Mouse (Mus musculus) forebrain, embryonic 15.5 days (tissue): Measurements from ENCODE around the gene Supt3. TPM values are rescaled to one million over a fixed set of nuclear protein-coding genes. Genes with fewer than 3 reads are reported as not detected.

Source experiments
- ATAC-seq: fragments of 200-750 bp; cut with Nextera tagmentation; replicated peaks from 2 replicates; pipeline ENCODE4 v1.8.0; 2017; ENCODE audit warnings: mild to moderate bottlenecking, moderate TSS enrichment, moderate library complexity
- H3K27ac ChIP-seq: fragments of 300-500 bp; sonication (generic); replicated peaks from 2 replicates; pipeline ENCODE4 v1.5.1; 2015; ENCODE audit warnings: mild to moderate bottlenecking, inconsistent platforms
- H3K27me3 ChIP-seq: fragments of 300-500 bp; sonication (generic); 2 replicates; pipeline ENCODE4 v1.6.1; 2015; ENCODE audit warnings: inconsistent platforms
- H3K36me3 ChIP-seq: fragments of 300-500 bp; sonication (generic); 2 replicates; pipeline ENCODE4 v1.6.1; 2015; ENCODE audit warnings: mild to moderate bottlenecking, inconsistent platforms
- H3K4me1 ChIP-seq: fragments of 300-500 bp; sonication (generic); 2 replicates; pipeline ENCODE4 v1.6.1; 2015; ENCODE audit warnings: inconsistent platforms
- H3K4me2 ChIP-seq: fragments of 300-500 bp; sonication (generic); replicated peaks from 2 replicates; pipeline ENCODE4 v1.6.1; 2015; ENCODE audit warnings: mild to moderate bottlenecking, inconsistent platforms
- H3K4me3 ChIP-seq: fragments of 300-500 bp; sonication (generic); 2 replicates; pipeline ENCODE4 v1.5.1; 2015; ENCODE audit warnings: mild to moderate bottlenecking, inconsistent platforms
- H3K9ac ChIP-seq: fragments of 300-500 bp; sonication (generic); replicated peaks from 2 replicates; pipeline ENCODE4 v1.6.1; 2015; ENCODE audit warnings: mild to moderate bottlenecking, inconsistent platforms
- H3K9me3 ChIP-seq: fragments of 300-500 bp; sonication (generic); 2 replicates; pipeline ENCODE4 v1.6.1; 2016; ENCODE audit warnings: inconsistent platforms
- WGBS: fragments of 180-500 bp; shearing (Covaris S2); methylation state at CpG from one replicate; pipeline ENCODE4 v1.1.7; 2015; ENCODE audit warnings: mixed read lengths; 5-methylcytosine and 5-hydroxymethylcytosine counted together
- polyA plus RNA-seq: library from polyadenylated mRNA; unstranded; fragments of >200 nt; fragmentation: Nextera tagmentation; extraction: Ambion mirVana; gene quantifications from 2 replicates; pipeline ENCODE4 v1.2.1, GENCODE M21; 2015

Gene Supt3
- polyA plus RNA-seq, 1 experiment from 2014 or later: 19.7 TPM

GRCm38 (mm10) chr17:45004477-45005170 is 227.7 kb downstream of the Supt3 start:
- WGBS: 88% methylated on average over 13 of the region's 13 CpGs
- Histone ChIP-seq H3K9ac (no peak overlapping the region), H3K27me3 (no peaks in the 10 kb centered on the region), H3K36me3 (no peaks in the 10 kb centered on the region), H3K4me1 (no peaks in the 10 kb centered on the region), H3K4me2 (no peak overlapping the region), H3K27ac (no peak overlapping the region), H3K4me3 (no peak overlapping the region), H3K9me3 (no peaks in the 10 kb centered on the region)
- no peak for ATAC-seq

DNA sequence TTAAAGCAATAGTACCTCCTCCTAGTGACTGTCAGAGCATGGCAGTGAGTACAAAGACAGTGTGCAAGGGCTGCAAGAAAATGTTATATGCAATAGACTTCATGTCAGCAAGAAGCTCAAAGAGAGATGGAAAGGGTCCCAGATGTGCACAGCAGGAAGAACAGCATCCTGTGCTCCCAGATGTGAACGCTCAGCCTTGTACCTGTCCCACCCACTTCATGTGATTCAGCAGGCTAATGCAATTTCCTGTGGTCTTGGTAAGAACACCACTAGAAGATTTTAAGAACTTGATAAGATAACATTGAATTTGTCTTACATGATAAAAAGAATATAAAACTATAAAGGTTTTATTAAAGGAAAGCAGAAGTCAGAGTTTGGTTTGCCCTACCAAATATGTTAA is 230.5 kb downstream of the Supt3 start:
- no peaks in the 10 kb centered on the region for H3K27me3 ChIP-seq
- H3K9me3 ChIP-seq: no peaks in the 10 kb centered on the region
- H3K4me2 ChIP-seq: no peak overlapping the region
- no peaks in the 10 kb centered on the region for H3K4me1 ChIP-seq
- no peak overlapping the region for H3K27ac ChIP-seq
- no peak overlapping the region for H3K4me3 ChIP-seq
- ATAC-seq: no peak
- H3K9ac ChIP-seq: no peak overlapping the region
- 86% methylated on average over 1 of the region's 1 CpGs for WGBS
- no peaks in the 10 kb centered on the region for H3K36me3 ChIP-seq

- H3K4me3 ChIP-seq: no peak overlapping the region
- WGBS: 68% methylated on average over 4 of the region's 4 CpGs
- H3K27me3 ChIP-seq: no peaks in the 10 kb centered on the region
- H3K9ac ChIP-seq: no peak overlapping the region
- H3K4me1 ChIP-seq: no peaks in the 10 kb centered on the region
- no peak overlapping the region for H3K4me2 ChIP-seq
- H3K27ac ChIP-seq: no peak overlapping the region
- no peaks in the 10 kb centered on the region for H3K36me3 ChIP-seq
- H3K9me3 ChIP-seq: no peaks in the 10 kb centered on the region
- no peak for ATAC-seq
Measured at GRCm38 (mm10) chr17:45008663-45009062, 231.7 kb downstream of the Supt3 start.

- Histone ChIP-seq H3K4me3 (no peak overlapping the region), H3K4me1 (no peaks in the 10 kb centered on the region), H3K9me3 (no peaks in the 10 kb centered on the region), H3K4me2 (no peak overlapping the region), H3K36me3 (no peaks in the 10 kb centered on the region), H3K27me3 (no peaks in the 10 kb centered on the region), H3K9ac (no peak overlapping the region), H3K27ac (no peak overlapping the region)
- no peak for ATAC-seq
- 93% methylated on average over 2 of the region's 2 CpGs for WGBS
Measured at GRCm38 (mm10) chr17:45010409-45010808, 233.5 kb downstream of the Supt3 start.

DNA sequence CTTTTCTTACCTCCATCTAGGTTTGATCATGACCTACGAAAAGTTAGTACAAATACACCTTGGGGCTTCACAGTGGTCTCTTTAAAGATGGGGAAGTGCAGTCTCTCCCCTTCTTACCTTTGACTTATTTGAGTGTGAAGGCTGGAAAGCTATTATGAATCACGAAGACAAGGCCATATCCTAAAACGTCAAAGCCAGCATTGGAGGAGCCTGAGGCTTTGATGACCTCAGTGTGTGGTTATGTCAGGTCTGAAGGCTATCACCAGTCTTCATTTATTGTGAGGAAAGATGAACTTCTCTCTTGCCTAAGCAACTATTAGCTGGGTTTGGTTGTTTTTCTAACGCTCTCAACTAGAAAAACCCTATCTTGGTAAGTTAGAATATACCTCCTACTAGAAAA is 239.8 kb downstream of the Supt3 start:
- 88% methylated on average over 4 of the region's 4 CpGs for WGBS

DNA sequence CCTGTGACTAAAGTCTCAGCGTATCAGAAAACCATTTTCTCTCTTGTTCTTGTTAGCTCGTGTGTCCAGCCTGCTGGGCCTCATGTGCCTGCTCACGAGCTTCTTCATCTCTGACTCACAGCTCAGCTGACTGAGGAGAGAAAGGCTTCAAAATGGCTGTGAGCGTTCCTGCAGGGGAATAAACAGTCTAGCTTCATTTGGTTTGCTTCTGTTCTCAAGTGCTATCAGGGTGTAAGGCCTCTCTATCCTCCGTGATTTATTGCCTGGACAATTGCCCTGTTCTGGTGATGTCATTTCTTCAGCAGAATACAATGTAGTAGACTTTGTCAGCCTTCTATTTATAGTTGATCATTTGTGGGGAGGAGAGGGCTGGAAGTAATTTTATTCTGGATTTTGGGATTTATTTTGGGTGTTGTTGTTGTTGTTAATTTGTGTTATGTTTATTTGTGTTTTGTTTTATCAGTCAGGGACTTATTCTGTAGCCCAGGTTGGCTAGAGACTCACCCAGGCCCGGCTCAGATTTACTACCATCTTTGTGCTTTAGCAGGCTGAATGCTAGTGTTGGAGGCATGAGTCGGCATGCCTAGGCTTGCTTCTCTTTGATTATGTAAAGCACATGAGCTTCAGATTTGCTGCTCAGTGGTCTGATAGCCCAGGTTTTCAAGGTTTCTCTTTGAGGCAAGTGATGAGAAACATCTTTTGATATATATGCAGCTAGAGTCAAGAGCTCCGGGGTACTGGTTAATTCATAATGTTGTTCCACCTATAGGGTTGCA is 243.4 kb downstream of the Supt3 start:
- H3K4me3 ChIP-seq: no peak overlapping the region

More for the DNA sequence above, 239.8 kb downstream of the Supt3 start:
- Histone ChIP-seq H3K4me3 (no peak overlapping the region), H3K36me3 (no peaks in the 10 kb centered on the region), H3K4me1 (no peaks in the 10 kb centered on the region), H3K4me2 (no peak overlapping the region), H3K9me3 (no peaks in the 10 kb centered on the region), H3K9ac (no peak overlapping the region), H3K27me3 (no peaks in the 10 kb centered on the region), H3K27ac (no peak overlapping the region)
- ATAC-seq: no peak

DNA sequence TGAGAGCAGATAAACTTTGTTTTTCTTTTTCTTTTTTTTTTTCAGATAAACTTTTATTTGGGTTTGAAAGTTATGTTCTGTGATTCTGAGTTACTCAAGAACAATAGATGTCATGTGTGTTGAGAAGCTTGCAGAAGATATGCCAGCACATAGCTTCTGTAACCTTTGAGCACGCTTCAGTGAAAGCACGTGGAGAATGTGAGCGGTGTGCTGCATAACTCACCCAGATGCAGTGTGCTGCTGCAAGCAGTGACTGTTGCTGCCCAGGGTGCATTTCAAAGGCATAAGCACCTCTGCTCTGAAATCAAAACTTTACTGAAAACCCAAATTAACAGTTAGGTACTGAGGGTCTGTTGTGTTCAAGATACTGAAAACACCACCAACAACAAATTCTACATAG is 251.5 kb downstream of the Supt3 start:
- H3K27ac ChIP-seq: no peak overlapping the region
- ATAC-seq: no peak
- H3K4me3 ChIP-seq: no peak overlapping the region
- no peak overlapping the region for H3K9ac ChIP-seq
- H3K9me3 ChIP-seq: no peaks in the 10 kb centered on the region
- no peak overlapping the region for H3K4me2 ChIP-seq
- no peaks in the 10 kb centered on the region for H3K4me1 ChIP-seq
- H3K27me3 ChIP-seq: no peaks in the 10 kb centered on the region
- WGBS: 83% methylated on average over 3 of the region's 3 CpGs
- no peaks in the 10 kb centered on the region for H3K36me3 ChIP-seq

More for the DNA sequence above, 243.4 kb downstream of the Supt3 start:
- no peaks in the 10 kb centered on the region for H3K9me3 ChIP-seq
- no peak for ATAC-seq
- WGBS: 64% methylated on average over 8 of the region's 8 CpGs
- H3K4me1 ChIP-seq: no peaks in the 10 kb centered on the region
- H3K27ac ChIP-seq: no peak overlapping the region
- no peak overlapping the region for H3K4me2 ChIP-seq
- no peak overlapping the region for H3K9ac ChIP-seq
- H3K36me3 ChIP-seq: no peaks in the 10 kb centered on the region
- no peaks in the 10 kb centered on the region for H3K27me3 ChIP-seq

DNA sequence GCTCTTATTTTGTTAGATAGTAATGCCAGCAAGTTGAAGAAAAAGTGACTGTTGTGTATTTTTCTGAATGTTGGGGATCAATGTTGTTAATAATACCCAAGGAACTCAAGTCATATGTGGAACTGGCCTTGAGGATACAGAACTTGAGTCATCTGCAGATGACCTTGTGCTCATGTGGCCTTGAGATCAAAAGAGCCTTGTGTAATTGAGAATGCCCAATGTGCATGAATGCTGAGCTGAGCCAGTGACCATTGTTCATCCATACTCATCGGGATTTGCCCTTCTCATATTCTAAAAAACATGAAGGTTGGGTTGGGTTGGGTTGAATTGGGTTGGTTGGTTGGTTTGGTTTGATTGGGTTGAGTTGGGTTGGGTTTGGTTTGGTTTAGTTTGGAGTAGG is 252.2 kb downstream of the Supt3 start:
- Histone ChIP-seq H3K27me3 (no peaks in the 10 kb centered on the region), H3K9me3 (no peaks in the 10 kb centered on the region)
- WGBS: 93% methylated on average over 1 of the region's 1 CpGs

GRCm38 (mm10) chr17:45032209-45032608 is 255.3 kb downstream of the Supt3 start:
- H3K4me1 ChIP-seq: no peaks in the 10 kb centered on the region
- H3K4me3 ChIP-seq: no peak overlapping the region
- no peak for ATAC-seq
- H3K9ac ChIP-seq: no peak overlapping the region
- no peaks in the 10 kb centered on the region for H3K27me3 ChIP-seq
- no peak overlapping the region for H3K4me2 ChIP-seq
- H3K27ac ChIP-seq: no peak overlapping the region
- H3K36me3 ChIP-seq: no peaks in the 10 kb centered on the region
- H3K9me3 ChIP-seq: no peaks in the 10 kb centered on the region
- 81% methylated on average over 6 of the region's 6 CpGs for WGBS

More for the DNA sequence above, 252.2 kb downstream of the Supt3 start:
- H3K4me2 ChIP-seq: no peak overlapping the region
- no peak overlapping the region for H3K27ac ChIP-seq
- H3K4me1 ChIP-seq: no peaks in the 10 kb centered on the region
- H3K4me3 ChIP-seq: no peak overlapping the region
- H3K36me3 ChIP-seq: no peaks in the 10 kb centered on the region
- no peak for ATAC-seq
- H3K9ac ChIP-seq: no peak overlapping the region

DNA sequence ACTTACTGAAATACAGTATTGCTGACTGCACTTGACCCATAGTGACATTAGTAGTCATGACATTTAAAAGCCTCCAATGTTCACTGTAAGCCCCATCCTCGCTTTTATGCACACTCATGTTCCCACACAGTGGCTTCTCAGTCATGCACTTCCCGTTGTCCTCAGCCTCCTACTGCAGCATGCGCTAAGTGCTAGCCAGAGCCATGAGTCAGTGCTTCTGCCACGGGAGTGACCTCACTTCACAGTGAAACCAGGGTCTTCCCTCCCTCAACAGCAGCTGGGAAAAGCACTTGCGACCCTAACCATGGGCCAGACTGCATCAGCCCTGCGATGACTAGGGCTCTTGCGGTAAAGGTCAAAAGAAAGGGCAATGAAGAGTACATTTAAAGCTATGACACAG is 256.7 kb downstream of the Supt3 start:
- Histone ChIP-seq H3K27ac (no peak overlapping the region), H3K4me2 (no peak overlapping the region), H3K36me3 (no peaks in the 10 kb centered on the region), H3K9ac (no peak overlapping the region), H3K4me3 (no peak overlapping the region), H3K4me1 (no peaks in the 10 kb centered on the region), H3K9me3 (no peaks in the 10 kb centered on the region), H3K27me3 (no peaks in the 10 kb centered on the region)
- no peak for ATAC-seq
- 85% methylated on average over 7 of the region's 7 CpGs for WGBS

GRCm38 (mm10) chr17:45041084-45041483 is 264.1 kb downstream of the Supt3 start:
- no peaks in the 10 kb centered on the region for H3K36me3 ChIP-seq
- no peak for ATAC-seq
- no peak overlapping the region for H3K4me2 ChIP-seq
- H3K4me1 ChIP-seq: no peaks in the 10 kb centered on the region
- no peak overlapping the region for H3K27ac ChIP-seq
- 90% methylated on average over 2 of the region's 2 CpGs for WGBS
- H3K9ac ChIP-seq: no peak overlapping the region
- H3K9me3 ChIP-seq: no peaks in the 10 kb centered on the region
- H3K27me3 ChIP-seq: no peaks in the 10 kb centered on the region
- no peak overlapping the region for H3K4me3 ChIP-seq

DNA sequence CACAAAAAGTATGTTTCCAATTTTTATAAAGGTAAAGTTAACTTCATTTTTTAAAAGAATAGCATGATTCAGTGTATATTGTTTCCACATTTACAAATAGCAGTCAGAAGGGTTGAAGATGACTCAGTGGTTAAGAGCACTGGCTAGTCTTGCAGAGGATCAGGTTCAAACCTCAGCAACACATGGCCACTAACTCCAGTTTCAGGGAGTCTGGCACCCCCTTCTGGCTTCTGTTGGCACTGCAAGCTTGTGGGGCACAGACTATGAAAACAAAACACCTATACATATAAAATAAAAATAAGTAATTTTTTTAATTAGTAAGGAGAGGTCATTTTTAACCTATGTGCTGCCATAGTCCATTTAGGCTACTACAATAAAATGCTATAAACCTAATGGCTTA is 268.9 kb downstream of the Supt3 start:
- H3K4me3 ChIP-seq: no peak overlapping the region
- ATAC-seq: no peak
- no peaks in the 10 kb centered on the region for H3K27me3 ChIP-seq
- H3K9me3 ChIP-seq: no peaks in the 10 kb centered on the region
- H3K36me3 ChIP-seq: no peaks in the 10 kb centered on the region
- no peak overlapping the region for H3K27ac ChIP-seq
- H3K4me2 ChIP-seq: no peak overlapping the region
- H3K4me1 ChIP-seq: no peaks in the 10 kb centered on the region
- H3K9ac ChIP-seq: no peak overlapping the region
